Mouse (Mus musculus): Measurements from ENCODE around the gene Ctf1. TPM values are rescaled to one million over a fixed set of nuclear protein-coding genes. Genes with fewer than 3 reads are reported as not detected.
"Not testable (repeated sequence)": the region's sequence is repeated elsewhere in the genome, so short reads cannot be mapped to it uniquely, and the experiment has no call there.

Gene Ctf1
- total RNA-seq, 2 experiments from 2014 or later = not detected

DNA sequence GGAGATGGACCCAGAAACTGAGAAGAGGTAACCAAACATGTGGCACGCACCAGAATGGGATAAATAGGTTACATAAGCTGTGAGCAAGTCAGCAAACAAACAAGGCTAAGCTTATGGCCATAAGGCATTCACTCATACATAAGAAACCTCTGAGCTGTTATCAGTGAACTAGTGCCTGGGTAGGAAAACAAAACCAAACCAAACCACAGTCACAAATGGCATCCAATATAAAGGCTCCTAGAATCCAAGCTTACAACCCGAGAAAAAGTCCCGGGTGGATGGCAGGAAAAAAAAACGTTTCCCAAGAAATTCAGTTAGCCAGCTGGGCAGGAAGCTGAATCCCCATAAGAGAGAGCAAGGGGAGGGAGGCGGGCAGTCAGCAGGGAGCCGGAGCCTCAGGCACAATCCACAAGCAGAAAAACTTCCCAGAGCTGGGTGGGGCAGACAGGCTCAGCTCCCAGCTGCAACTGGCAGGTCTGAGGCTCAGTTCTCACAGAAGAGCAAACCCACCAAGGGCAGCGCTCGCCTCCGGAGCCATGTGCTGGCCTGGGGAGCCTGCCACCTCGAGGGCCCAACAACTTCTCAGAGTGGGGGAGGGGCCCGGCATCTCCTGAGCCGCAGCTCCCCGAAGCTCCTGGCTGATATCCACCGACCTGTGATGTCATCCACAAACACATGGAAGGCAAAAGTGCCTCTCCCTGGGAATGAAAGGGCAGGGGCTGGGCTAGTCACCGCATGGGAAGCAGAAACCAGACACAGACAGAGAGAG lies 21.1 kb upstream of the Ctf1 start:
- no peak for ATAC-seq (replicated peaks; ENCODE audit: low FRiP score, poor library complexity, severe bottlenecking)

DNA sequence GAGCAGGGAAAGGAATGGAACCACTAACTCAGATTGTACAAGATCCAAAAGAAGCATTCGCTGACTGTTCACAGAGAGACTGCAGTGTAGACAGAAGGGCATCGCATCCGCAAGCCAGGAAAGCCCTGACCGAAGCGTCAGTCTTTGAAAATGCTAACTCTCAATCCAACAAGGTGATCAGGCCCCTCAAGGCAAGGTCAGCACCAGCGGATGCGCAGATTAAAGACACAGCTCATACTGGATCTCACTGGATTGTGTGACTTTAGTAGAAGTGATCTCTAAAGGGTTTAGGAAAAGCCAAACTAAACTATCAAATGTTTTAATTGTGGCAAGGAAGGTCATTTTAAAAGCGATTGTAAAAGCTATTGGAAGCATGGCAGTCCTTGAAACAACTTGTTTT lies 19.2 kb upstream of the Ctf1 start:
- ATAC-seq (replicated peaks; ENCODE audit: low FRiP score, poor library complexity, severe bottlenecking) = no peak

DNA sequence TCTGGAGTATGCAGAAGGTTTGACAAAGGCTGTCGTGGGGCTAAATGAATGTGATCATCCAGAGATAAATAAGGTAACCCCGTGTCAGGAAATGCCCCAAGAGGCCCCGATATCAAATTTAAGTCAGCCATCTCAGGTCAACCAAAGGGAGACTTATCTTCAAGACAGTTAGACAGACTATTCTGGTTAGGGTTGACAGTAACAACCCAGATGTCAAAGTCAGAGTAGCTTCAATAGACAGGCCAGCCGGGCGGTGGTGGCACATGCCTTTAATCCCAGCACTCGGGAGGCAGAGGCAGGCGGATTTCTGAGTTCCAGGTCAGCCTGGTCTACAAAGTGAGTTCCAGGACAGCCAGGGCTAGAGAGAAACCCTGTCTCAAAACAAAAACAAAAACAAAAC lies 18.8 kb upstream of the Ctf1 start:
- ATAC-seq (replicated peaks; ENCODE audit: low FRiP score, poor library complexity, severe bottlenecking) = not testable (repeated sequence)

DNA sequence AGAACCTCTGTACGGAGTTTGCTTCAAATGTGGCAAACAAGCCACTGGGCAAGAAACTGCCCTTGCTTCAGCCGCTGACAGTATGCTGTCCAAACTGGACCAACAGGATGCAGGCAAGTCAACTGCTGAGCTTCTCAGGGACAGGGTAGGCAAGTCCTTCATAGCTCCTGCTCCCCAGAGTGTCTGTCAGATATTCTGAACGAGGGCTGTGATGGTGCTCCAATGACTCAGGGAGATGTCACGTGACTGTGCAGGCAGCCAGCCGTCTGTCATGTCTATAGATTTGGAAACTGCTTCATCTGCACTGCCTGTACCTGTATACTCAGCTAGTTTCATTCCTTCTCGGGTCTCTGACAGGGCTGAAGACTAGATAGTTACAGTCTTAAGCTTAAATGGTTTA lies 13.6 kb upstream of the Ctf1 start:
- ATAC-seq (replicated peaks; ENCODE audit: low FRiP score, poor library complexity, severe bottlenecking) = peak; percentile 42; the same call in 1 of the 2 replicates

DNA sequence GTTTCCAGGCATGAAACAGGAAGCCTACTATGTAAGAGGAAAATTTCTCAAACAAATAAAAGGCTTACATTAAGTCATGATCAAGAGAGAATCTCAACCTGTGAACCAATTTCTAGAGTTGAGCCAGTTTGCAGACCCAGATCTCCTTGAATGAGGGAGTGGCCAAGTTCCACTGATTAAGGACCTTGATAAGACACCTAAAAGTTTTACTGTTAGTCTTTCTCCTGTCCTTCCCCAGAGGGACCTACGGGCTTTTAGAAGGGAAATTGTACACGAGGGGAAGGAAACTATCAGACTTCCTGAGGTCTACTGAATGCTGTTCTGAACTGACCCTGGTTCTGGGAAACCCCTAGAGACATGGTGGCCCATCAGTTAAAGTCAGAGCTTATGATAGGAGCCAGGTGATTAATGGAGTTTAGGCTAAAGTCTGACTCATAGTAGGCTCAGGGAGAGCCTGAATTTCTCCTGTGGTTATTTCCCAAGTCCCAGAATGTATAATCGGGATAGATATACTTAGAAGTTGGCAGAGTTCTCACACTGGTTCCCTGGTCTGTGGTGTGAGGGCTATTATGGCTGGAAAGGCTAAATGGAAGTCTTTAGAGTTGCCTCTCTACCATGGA lies 11.7 kb upstream of the Ctf1 start:
- no peak for ATAC-seq (replicated peaks; ENCODE audit: low FRiP score, poor library complexity, severe bottlenecking)

DNA sequence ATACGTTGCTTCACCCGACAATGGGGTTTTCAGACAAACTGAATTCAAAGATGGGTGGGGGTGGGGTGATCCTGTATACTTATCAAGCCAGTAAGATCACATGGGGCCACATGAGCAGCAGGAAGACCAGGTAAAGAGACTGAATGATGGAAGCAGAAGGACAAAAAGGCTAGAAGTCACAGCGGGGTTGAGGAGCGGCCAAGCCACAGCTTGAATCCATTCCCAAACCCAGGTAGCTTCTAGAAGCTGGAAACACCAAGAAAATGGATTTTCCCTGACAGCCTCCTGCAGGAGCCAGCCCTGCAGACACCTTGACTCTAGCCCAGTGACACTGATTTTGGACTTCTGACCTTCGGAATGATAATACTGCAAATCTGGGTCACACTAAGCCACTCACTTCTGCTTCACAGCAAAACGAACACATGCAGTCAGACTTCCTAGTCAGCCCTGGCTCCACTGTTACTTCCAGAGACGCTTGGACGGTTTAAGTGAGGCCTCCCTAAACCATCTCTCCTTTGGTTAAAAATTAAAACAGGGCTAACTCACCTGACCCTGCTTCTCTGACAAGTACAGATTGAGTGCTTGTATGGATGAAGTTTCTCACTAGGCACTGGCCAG lies 8.9 kb upstream of the Ctf1 start:
- ATAC-seq (replicated peaks; ENCODE audit: low FRiP score, poor library complexity, severe bottlenecking) = no peak

DNA sequence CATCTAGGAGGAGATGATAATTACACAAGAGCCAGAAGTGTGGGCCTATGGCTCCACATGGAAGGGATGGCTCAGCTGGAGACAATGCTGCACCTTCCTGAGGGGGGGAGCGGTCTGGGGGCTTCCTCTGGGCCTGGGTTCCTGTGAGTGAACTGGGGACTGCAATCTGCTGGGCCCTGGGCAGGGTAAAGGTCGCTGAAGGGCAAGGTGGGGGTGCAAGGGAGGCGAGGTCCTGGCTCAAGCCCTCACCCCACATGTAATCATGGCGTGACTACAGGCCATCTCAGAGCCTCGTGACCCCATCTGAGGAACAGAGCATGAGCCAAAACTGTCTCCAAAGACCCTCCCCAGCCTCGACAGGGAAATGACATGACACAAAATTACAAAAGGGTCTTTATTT lies 7.9 kb upstream of the Ctf1 start:
- ATAC-seq (replicated peaks; ENCODE audit: low FRiP score, poor library complexity, severe bottlenecking) = no peak

DNA sequence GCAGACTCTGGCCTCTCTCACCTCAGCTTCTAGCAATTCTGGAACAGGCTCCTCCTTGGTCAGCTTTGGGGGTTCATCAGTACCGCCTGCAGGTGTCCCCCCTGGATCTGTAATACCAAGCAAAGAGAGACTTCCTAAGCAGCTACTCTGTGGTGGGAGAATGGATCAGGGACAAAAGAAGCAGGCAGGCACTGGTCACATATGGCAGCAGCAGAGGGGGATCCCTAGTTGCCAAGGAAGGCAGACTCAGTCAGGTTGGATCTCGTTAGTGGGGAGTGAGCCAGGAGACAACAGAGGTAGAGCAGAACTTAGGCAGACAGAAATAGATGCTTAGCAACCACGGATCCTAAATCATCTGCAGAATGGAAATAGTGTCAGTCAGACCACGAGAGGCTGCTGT lies 6.8 kb upstream of the Ctf1 start:
- no peak for ATAC-seq (replicated peaks; ENCODE audit: low FRiP score, poor library complexity, severe bottlenecking)

DNA sequence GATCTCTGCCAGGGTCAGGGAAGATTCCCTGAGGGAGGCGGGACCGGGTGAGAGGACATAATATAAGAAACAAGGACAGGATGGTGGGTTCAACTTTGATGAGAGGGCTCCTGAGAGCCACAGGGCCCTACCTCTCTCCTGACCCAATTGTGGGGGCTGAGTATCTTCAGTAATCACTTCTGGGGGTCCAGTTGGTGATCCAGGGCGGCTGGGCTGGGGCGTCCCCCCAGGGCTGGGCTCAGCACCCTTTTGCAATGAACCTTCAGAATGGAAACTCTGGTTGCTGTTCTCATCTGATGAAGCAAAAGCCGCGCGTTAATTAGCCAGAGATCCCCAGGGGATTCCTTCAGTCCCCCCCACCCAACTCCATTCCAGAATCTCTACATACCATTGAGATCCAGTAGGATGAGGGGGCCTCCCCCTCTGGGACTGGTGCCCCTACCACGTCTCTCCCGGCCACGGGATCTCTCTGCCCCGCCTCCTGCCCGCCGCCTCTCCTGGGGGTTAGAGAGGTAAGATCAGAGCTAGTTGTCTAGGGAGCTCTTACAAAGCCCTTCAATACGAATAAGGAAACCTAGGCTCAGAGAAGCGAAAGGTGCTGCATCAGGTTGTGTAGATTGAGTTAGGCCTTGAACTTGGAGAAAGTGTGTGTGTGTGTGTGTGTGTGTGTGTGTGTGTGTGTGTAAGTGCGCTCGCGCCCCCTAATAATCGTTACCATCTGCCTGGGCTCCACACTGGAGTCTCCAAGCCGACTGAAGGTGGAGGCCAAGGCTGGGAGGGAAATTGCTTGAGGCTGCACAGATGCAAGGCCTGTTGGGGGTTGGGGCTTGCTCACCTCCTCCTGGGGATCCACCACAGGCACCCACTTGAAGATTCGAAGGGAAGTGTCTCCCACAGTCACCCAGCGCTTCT lies 5.2 kb upstream of the Ctf1 start:
- ATAC-seq (replicated peaks; ENCODE audit: low FRiP score, poor library complexity, severe bottlenecking) = no peak

DNA sequence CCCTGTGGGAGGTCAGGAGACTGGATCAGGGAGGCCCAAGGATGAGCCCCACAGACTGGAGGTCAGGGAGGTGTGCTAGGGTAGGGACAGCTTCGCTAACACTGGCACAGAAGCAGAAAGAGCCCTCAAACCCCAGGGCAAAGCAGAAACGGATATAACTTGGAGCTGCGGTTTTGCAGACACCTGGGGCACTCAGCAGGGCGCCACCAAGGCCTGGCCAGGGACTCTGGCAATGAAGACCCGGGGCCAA lies 4.7 kb upstream of the Ctf1 start:
- ATAC-seq (replicated peaks; ENCODE audit: low FRiP score, poor library complexity, severe bottlenecking) = no peak; the same call in none of the 2 replicates

DNA sequence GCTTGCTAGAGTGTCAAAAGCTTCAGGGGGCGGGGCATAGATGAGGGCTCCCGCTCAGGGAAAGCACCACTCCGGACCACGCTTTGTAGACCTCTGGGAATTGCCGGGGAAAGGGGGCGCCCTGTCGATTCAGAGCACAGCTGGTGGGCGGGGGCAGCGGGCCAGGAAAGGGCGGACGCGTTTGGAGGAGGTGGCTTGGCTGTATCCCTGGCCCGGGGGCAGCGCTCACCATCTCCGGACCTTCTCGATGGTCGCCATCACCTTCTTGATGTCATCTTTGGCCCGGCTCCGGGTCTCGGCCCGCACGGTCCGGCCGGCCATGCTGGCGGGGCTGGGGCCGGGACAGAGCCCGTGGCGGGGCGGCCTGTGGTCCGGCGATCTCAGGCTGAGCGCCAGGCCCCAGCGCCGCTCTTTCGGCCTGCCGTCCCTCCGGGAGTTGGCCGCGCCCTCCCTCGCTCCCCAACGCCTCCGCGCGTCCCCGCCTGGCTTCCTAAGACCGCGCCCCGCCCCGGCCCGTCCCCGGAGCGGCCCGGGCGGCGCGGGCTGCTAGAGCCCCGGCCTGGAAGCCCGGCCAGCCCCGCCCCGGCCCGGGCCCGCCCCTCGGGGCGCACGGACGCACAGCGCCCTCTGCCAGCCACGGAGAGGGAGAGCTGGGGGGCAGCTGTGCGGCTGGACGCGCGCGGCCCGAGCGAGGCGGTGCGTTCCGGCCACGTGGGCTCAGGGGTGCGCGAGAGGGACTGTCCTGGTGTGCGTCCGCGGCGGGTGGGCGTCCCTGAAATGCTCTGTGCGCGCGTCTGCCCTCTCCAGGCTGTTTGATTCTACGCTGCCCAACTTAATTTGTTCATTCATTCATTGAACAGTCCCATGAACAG lies 4.1 kb upstream of the Ctf1 start, which contains the start of gene Bcl7c:
Gene Bcl7c (minus strand): TSS at position 727 of the 872 bp plus-strand sequence.
- ATAC-seq (replicated peaks; ENCODE audit: low FRiP score, poor library complexity, severe bottlenecking) = peak; percentile 78

DNA sequence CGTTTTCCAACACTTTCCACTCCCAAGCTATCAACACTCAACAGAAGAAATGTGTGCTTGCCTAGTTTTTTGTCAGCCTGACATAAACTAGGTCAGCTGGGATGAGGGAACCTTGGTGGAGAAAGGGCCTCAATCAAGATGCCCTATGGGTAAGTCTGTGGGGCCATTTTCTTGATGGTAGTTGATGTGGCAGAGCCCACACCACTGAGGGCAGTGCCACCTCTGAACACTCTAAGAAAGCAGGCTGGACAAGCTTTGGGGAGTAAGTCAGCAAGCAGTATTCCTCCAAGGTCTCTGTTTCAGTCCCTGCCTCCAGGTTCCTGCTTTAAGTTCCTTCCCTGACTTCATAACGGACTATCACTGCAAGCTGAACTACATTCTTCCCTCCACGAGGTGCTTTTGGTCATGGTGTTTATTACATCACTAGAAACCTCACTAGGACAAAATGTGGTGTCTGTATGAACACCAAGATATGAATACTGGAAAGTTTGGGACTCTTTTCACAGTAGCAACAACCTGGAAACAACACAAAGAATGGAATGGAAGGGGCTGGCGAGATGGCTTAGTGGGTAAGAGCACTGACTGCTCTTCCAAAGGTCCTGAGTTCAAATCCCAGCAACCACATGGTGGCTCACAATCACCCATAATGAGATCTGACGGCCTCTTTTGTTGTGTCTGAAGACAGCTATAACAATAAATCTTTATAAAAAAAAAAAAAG lies 3.1 kb upstream of the Ctf1 start:
- ATAC-seq (replicated peaks; ENCODE audit: low FRiP score, poor library complexity, severe bottlenecking) = no peak

DNA sequence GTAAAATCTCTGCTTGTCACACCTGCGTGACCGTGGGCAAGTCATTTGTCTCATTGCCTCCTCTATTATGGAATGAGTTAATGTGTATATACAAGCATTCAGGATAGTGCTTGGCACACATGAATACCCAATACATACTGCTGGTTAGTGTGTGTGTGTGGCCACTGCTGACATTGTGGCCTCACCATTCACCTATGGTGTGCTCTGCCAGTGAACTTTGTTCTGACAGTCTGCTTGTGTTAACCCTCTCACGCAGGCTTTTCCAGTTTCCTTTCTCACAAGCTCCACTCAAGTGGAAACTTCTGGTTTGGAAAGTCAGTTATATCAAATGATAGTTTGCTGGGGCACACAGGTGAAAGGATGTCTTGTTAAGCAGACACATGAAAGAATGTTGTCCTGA lies 1.5 kb upstream of the Ctf1 start:
- ATAC-seq (replicated peaks; ENCODE audit: low FRiP score, poor library complexity, severe bottlenecking) = no peak

DNA sequence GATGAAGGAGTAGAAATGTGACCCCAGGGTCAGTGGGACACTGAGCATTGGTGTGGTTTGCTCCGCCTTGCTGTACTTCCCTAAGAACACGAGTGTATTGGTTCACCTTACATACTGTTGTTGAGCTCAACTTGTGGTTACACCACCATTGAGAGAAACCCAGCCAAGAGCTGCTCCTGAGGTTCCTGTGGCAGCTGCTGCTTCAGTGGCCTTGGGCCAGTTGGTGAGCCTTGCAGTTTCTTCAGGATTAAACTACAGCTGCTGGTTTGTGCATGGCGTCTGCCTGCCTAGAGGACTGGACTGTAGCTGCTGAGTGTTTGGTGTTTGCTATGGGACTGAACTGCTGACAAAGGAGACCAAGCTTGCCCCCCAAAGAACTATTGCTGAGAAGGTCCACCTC lies 1.1 kb upstream of the Ctf1 start:
- ATAC-seq (replicated peaks; ENCODE audit: low FRiP score, poor library complexity, severe bottlenecking) = no peak

DNA sequence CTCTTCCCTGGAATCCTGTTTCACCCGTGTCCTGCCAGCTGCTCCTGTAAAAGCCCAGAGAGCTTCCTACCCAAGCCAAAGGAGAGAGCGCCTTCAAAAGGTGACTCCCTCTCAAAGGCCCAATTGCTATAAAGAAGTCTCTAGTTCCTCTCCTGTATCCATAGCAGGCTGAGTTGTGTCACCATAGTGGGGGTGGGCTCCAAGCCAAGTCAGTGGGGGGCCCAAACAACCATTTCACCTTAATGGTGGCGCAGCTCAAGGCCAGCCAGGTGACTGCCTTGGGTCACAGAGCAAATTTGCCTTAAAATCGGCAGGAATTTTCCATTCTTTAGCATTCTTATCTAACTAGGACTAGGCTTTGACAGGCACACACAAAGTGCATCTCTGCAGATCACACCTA lies 2.3 kb downstream of the Ctf1 start:
- ATAC-seq (replicated peaks; ENCODE audit: low FRiP score, poor library complexity, severe bottlenecking) = no peak

DNA sequence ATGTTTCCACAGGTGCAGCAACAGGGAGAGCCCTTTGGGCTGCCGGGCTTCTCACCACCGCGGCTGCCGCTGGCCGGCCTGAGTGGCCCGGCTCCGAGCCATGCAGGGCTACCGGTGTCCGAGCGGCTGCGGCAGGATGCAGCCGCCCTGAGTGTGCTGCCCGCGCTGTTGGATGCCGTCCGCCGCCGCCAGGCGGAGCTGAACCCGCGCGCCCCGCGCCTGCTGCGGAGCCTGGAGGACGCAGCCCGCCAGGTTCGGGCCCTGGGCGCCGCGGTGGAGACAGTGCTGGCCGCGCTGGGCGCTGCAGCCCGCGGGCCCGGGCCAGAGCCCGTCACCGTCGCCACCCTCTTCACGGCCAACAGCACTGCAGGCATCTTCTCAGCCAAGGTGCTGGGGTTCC lies 4.5 kb downstream of the Ctf1 start:
- peak; percentile 52 for ATAC-seq (replicated peaks; ENCODE audit: low FRiP score, poor library complexity, severe bottlenecking)

DNA sequence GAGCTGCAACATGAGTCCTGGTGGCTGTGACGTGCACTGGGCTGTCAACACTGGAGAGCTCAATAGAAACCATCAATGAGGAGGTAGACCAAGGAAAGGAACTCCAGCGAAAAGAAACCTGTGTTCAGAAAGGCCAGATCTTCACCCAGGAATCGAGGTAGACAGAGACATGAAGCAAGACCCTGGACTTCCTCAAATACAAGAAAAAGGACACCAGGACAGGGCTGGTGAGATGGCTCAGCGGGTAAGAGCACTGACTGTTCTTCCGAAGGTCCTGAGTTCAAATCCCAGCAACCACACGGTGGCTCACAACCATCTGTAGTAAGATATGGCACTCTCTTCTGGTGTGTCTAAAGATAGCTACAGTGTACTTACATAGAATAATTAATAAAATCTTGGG lies 5.8 kb downstream of the Ctf1 start:
- no peak for ATAC-seq (replicated peaks; ENCODE audit: low FRiP score, poor library complexity, severe bottlenecking)

DNA sequence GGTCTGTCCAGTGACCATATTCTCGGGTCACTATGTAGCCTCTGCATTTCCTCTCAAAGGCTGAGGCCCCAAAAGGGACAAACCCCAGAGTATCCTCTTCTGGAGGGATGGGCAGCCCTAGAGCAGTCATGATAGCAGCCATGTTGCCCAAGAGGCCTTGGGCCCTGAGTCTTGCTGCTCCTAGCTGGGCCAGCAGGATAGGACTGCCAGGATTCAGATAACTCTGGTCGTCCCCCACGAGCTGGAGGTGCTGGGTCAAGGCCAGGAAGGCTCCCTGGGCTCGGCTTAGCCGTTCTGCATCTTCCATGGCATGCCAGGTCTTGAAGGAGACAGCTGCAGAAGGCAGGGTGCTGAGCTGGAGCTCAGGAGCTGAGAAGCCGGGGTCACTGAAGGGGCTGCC lies 6.7 kb downstream of the Ctf1 start:
- ATAC-seq (replicated peaks; ENCODE audit: low FRiP score, poor library complexity, severe bottlenecking) = no peak

DNA sequence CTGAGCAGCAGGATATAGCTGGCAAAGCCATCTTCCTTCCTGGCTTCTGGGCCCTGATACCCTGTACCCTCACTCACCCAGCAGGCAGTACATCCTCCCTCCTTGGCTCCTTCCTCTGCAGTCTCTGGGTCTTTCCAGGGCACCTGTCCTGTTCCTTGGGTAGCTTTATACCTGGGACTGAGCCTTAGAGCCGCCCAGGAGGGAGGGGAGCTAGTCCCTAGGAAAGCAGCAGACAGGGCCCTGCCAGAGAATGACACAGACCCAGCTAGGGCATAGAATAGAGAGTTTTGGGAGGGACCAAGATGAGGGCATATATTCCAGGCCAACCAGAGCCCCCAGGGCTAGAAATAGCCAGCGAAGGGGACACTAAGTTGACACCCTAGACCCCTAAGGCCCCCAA lies 13.0 kb downstream of the Ctf1 start:
- no peak for ATAC-seq (replicated peaks; ENCODE audit: low FRiP score, poor library complexity, severe bottlenecking)

Data from erythroblast, adult 5-6 weeks (primary cell).